Mouse (Mus musculus) heart, adult 2 months (tissue): Measurements from ENCODE around the gene Spata2l. TPM values are rescaled to one million over a fixed set of nuclear protein-coding genes. Genes with fewer than 3 reads are reported as not detected.
A peak's percentile ranks its signal among the peaks of the same experiment; 100 is the strongest.

Source experiments
- DNase-seq, 2 experiments: peaks; one replicate each; pipeline ENCODE4 v3.0.0; 2021
- H3K27ac ChIP-seq: fragments of 200-600 bp; 2 replicates; pipeline ENCODE4 v1.8.1; 2022
- H3K27me3 ChIP-seq: fragments of 200-500 bp; 2 replicates; pipeline ENCODE4 v1.6.1; 2012; ENCODE audit warnings: mild to moderate bottlenecking, low read length, inconsistent platforms, mixed read lengths; ENCODE audit not compliant: control insufficient read depth, insufficient read depth
- H3K36me3 ChIP-seq: fragments of 200-500 bp; 2 replicates; pipeline ENCODE4 v1.6.1; 2012; ENCODE audit warnings: low read length, inconsistent platforms; ENCODE audit not compliant: control insufficient read depth, insufficient read depth
- H3K4me1 ChIP-seq: fragments of 200-500 bp; 2 replicates; pipeline ENCODE4 v1.6.1; 2011; ENCODE audit warnings: low read length; ENCODE audit not compliant: control insufficient read depth, insufficient read depth
- H3K4me3 ChIP-seq: fragments of 200-600 bp; 2 replicates; pipeline ENCODE4 v1.8.1; 2022
- H3K79me2 ChIP-seq: fragments of 200-500 bp; replicated peaks from 2 replicates; pipeline ENCODE4 v1.6.1; 2012; ENCODE audit warnings: mild to moderate bottlenecking, inconsistent platforms, low read length, moderate library complexity, mixed read lengths; ENCODE audit not compliant: control insufficient read depth, insufficient read depth
- H3K9ac ChIP-seq: fragments of 200-500 bp; 2 replicates; pipeline ENCODE4 v1.6.1; 2012; ENCODE audit warnings: low read depth, mild to moderate bottlenecking, control low read depth, inconsistent platforms, low read length, mixed read lengths
- CTCF ChIP-seq: fragments of 200-600 bp; IDR thresholded peaks from 2 replicates; pipeline ENCODE4 v1.8.1; 2022; ENCODE audit warnings: antibody characterized with exemption, mild to moderate bottlenecking, moderate library complexity
- EP300 ChIP-seq: fragments of 200-500 bp; IDR thresholded peaks from 2 replicates; pipeline ENCODE4 v1.6.1; 2011; ENCODE audit warnings: low read depth, low read length, control low read depth; ENCODE audit not compliant: insufficient read depth
- POLR2A ChIP-seq: fragments of 200-500 bp; IDR thresholded peaks from 2 replicates; pipeline ENCODE4 v1.6.1; 2011; ENCODE audit warnings: mild to moderate bottlenecking, low read depth, low read length, control low read depth; ENCODE audit not compliant: insufficient read depth
- WGBS: fragments of 180-500 bp; shearing (Covaris S2); methylation state at CpG from one replicate; pipeline ENCODE4 v1.1.7; 2018; 5-methylcytosine and 5-hydroxymethylcytosine counted together
- intact Hi-C: fragments of 180-260 bp; cut with DNase I; formaldehyde crosslinking; loops from one replicate; pipeline ENCODE4 v1.15.1; 2025
- polyA plus RNA-seq: library from polyadenylated mRNA; depleted of rRNA; stranded (reverse); fragments of >200 nt; gene quantifications from 2 replicates; pipeline ENCODE4 v1.2.3, GENCODE M21; 2012
- total RNA-seq, 2 experiments: library from RNA; stranded (reverse); gene quantifications; 2 replicates each; pipeline ENCODE4 v1.2.3; 2021

Spata2l gene
- total and polyA plus RNA-seq, 3 experiments: 6.0 to 7.5 (median 6.7) TPM

DNA sequence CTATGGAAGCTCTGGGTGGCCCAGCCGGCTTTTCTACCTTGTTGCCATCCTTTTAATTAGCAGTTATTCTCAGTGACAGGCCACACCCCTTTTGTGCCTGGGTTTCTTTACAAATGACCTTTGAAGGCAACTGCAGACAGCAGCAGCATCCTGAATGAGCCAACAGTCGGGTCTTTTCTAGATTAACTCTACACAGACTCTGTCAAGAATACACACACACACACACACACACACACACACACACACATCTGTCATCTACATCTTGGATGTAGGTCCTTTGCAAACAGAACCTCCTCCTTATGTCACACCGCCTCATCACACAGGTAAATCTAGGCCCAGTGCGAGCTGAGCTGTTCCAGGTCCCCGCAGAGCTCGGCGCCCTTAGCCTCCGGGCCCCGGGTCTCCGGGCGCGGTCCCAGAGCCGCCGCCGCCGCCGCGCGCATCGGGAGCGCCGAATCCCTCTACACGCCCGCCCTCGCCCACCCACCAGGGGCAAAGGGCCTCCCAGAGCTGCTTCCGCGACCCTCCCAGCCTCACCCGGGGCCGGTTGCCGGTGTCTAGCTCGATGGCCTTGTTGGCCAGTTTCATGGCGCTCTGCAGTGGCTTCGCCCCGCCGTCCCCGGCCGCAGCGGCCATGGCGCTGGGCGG, 17.5 kb upstream of the Spata2l start:
- H3K9ac ChIP-seq: peak overlapping the region; percentile 98
- TF ChIP-seq EP300 (no peak), CTCF (no peak), POLR2A (peak; percentile 31; the same call in 1 of the 2 replicates)
- peak overlapping the region; percentile 95 for H3K27ac ChIP-seq
- no peak for DNase-seq
- intact Hi-C loops: loop anchor here (2.0 to 5.0 kb wide), 3 partner anchors 41 to 119 kb away; partner anchors contain the start of genes Chmp1a, Fanca, Spata33 and Tcf25
- peak overlapping the region; percentile 85 for H3K4me3 ChIP-seq
- WGBS: under 1% methylated on average over 40 of the region's 40 CpGs
- no peaks in the 10 kb centered on the region for H3K36me3 ChIP-seq
- peaks cover 3% of the 10 kb centered on the region for H3K4me1 ChIP-seq
- no peaks in the 10 kb centered on the region for H3K79me2 ChIP-seq
- no peaks in the 10 kb centered on the region for H3K27me3 ChIP-seq

GRCm38 (mm10) chr8:123252925-123253324, 16.9 kb upstream of the Spata2l start:
- Histone ChIP-seq H3K27ac (no peak overlapping the region; the same call in 1 of the 2 replicates), H3K79me2 (no peaks in the 10 kb centered on the region), H3K4me3 (peak overlapping the region; percentile 85; the same call in 1 of the 2 replicates), H3K4me1 (peaks cover 3% of the 10 kb centered on the region), H3K9ac (peak overlapping the region; percentile 98), H3K27me3 (no peaks in the 10 kb centered on the region), H3K36me3 (no peaks in the 10 kb centered on the region)
- TF ChIP-seq POLR2A: no peak
- no peak for TF ChIP-seq EP300
- TF ChIP-seq CTCF: no peak
- no peak for DNase-seq
- 12% methylated on average over 4 of the region's 4 CpGs for WGBS
- intact Hi-C loops: loop anchor here (5.0 kb wide), 1 partner anchor 119 kb away; the partner anchor contains the start of gene Tcf25

- 89% methylated on average over 5 of the region's 5 CpGs for WGBS
- no peak overlapping the region for H3K27ac ChIP-seq
- H3K4me1 ChIP-seq: peaks cover 3% of the 10 kb centered on the region
- no peak overlapping the region for H3K4me3 ChIP-seq
- no peaks in the 10 kb centered on the region for H3K36me3 ChIP-seq
- no peaks in the 10 kb centered on the region for H3K79me2 ChIP-seq
- intact Hi-C loops: loop anchor here (5.0 kb wide), 1 partner anchor 121 kb away; the partner anchor contains the start of gene Tcf25
- H3K27me3 ChIP-seq: no peaks in the 10 kb centered on the region
- no peak for DNase-seq
- no peak for TF ChIP-seq CTCF
- no peak for TF ChIP-seq POLR2A
- no peak for TF ChIP-seq EP300
- H3K9ac ChIP-seq: no peak overlapping the region
Observed at GRCm38 (mm10) chr8:123250940-123251339, 14.9 kb upstream of the Spata2l start.

DNA sequence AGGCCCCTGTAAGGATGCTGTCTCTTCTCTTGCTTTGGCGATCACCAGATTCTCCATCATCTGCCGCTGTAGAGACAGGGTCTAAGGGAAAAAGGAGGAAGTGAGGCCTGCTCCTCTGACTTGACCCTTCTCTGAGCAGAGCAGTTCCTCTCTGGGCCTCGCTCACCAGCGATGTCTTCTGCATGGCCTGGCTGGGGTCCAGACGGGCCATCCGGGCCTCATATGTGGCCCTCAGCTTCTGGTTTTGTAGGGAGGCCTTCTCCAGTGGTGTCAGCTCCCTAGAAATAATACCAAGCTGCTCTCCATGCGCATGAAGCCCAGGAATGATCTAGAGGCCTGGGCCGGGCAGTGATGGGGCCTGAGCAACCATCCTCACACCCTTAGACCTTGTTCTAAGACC, 12.6 kb upstream of the Spata2l start:
- no peaks in the 10 kb centered on the region for H3K27me3 ChIP-seq
- no peaks in the 10 kb centered on the region for H3K4me1 ChIP-seq
- H3K36me3 ChIP-seq: no peaks in the 10 kb centered on the region
- no peaks in the 10 kb centered on the region for H3K79me2 ChIP-seq
- intact Hi-C loops: no loop called here
- no peak overlapping the region for H3K4me3 ChIP-seq
- DNase-seq: peak in 1 of 2 experiments; percentile 55
- H3K27ac ChIP-seq: no peak overlapping the region
- TF ChIP-seq CTCF: no peak
- no peak for TF ChIP-seq POLR2A
- no peak for TF ChIP-seq EP300
- 86% methylated on average over 8 of the region's 8 CpGs for WGBS
- H3K9ac ChIP-seq: no peak overlapping the region

DNA sequence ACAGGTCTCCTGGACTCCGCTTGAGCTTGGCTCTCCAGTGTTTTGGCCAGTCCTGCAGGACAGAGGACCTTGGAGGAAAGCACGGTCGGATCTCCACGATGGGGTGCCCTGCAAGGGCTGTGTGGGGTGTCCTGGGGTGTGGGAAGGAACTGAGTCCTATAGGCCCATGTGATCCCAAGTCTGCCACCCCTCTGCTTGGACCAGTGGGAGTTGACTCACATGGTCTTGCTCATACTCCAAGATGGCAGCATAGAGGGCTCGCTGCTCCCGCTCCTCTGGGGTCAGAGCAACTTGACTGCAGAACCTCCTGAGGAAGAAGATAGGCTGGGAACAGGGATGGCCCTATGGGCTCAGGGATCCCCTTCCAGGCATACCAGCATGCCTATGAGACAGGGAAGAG, 11.7 kb upstream of the Spata2l start:
- Histone ChIP-seq H3K27ac (no peak overlapping the region), H3K27me3 (no peaks in the 10 kb centered on the region), H3K9ac (no peak overlapping the region), H3K4me1 (no peaks in the 10 kb centered on the region), H3K36me3 (no peaks in the 10 kb centered on the region), H3K4me3 (no peak overlapping the region), H3K79me2 (no peaks in the 10 kb centered on the region)
- TF ChIP-seq CTCF (no peak), EP300 (no peak), POLR2A (no peak)
- 93% methylated on average over 6 of the region's 6 CpGs for WGBS
- no peak for DNase-seq
- intact Hi-C loops: no loop called here

DNA sequence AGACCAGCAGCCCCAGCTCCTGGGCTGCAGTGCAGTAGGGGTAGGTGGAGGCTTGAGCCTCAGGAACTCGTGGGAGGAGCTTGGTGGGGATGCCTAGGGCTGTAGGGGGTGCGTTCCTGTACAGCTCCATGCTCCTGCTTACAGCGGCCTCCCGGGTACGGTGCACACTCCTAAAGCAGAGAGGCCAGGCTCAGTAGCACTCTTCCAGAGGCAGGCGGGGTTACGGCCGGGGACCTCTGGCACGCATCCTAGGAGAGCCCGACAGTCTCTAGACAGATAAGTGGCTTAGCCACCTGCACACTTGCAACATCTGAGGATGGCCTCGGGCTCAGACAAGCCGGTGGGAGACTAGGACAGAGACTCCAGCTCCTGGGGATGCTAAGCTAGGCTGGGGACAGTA, 9.5 kb upstream of the Spata2l start:
- intact Hi-C loops: no loop called here
- no peak for DNase-seq
- TF ChIP-seq CTCF: no peak
- no peak for TF ChIP-seq EP300
- no peak for TF ChIP-seq POLR2A
- H3K9ac ChIP-seq: no peak overlapping the region
- H3K36me3 ChIP-seq: no peaks in the 10 kb centered on the region
- no peaks in the 10 kb centered on the region for H3K4me1 ChIP-seq
- 83% methylated on average over 12 of the region's 12 CpGs for WGBS
- no peak overlapping the region for H3K27ac ChIP-seq
- no peaks in the 10 kb centered on the region for H3K27me3 ChIP-seq
- no peak overlapping the region for H3K4me3 ChIP-seq
- H3K79me2 ChIP-seq: no peaks in the 10 kb centered on the region
